Mouse (Mus musculus) ES-E14 (cell line): Measurements from ENCODE around the gene Zfhx3. TPM values are rescaled to one million over a fixed set of nuclear protein-coding genes. Genes with fewer than 3 reads are reported as not detected.

Source experiments
- DNase-seq: peaks from one replicate; pipeline ENCODE4 v3.0.0-alpha.2; 2013; ENCODE audit warnings: low read depth, low spot score
- H3K27ac ChIP-seq: 2 replicates; pipeline ENCODE4 v1.5.1; 2012; ENCODE audit warnings: low read depth, mild to moderate bottlenecking, low read length, moderate library complexity, mixed read lengths; ENCODE audit not compliant: poor library complexity, insufficient read depth, severe bottlenecking
- H3K36me3 ChIP-seq: 2 replicates; pipeline ENCODE4 v1.6.1; 2012; ENCODE audit warnings: mild to moderate bottlenecking, low read length, moderate library complexity, mixed read lengths; ENCODE audit not compliant: control insufficient read depth, poor library complexity, insufficient read depth, severe bottlenecking
- H3K4me1 ChIP-seq, 2 experiments: fragments of 150-350 bp in 1 of 2; sonication (generic) in 1 of 2; 2 replicates each; pipeline ENCODE4 v1.6.1; 2012; ENCODE audit warnings: low read length in 2 of 2, mild to moderate bottlenecking in 1 of 2, mixed read lengths in 1 of 2; ENCODE audit not compliant: control insufficient read depth in 2 of 2, insufficient read depth in 2 of 2, poor library complexity in 1 of 2
- H3K4me3 ChIP-seq, 2 experiments: fragments of 150-350 bp in 1 of 2; sonication (generic) in 1 of 2; 2 replicates each; pipeline ENCODE4 v1.5.1; 2012; ENCODE audit warnings: low read length in 2 of 2, low read depth in 1 of 2, mild to moderate bottlenecking in 1 of 2, mixed read lengths in 1 of 2; ENCODE audit not compliant: insufficient read depth in 1 of 2, poor library complexity in 1 of 2, severe bottlenecking in 1 of 2
- H3K9ac ChIP-seq: 2 replicates; pipeline ENCODE4 v1.6.1; 2012; ENCODE audit warnings: low read depth, mild to moderate bottlenecking, low read length, mixed read lengths; ENCODE audit not compliant: poor library complexity, insufficient read depth, severe bottlenecking
- H3K9me3 ChIP-seq: fragments of 150-350 bp; sonication (generic); 2 replicates; pipeline ENCODE4 v1.6.1; 2012; ENCODE audit warnings: low read depth, mild to moderate bottlenecking, low read length; ENCODE audit not compliant: control insufficient read depth, insufficient read depth
- CHD2 ChIP-seq: IDR thresholded peaks from 2 replicates; pipeline ENCODE4 v1.6.1; 2014; ENCODE audit warnings: mild to moderate bottlenecking, low read depth, low read length, inconsistent platforms
- HCFC1 ChIP-seq: IDR thresholded peaks from 2 replicates; pipeline ENCODE4 v1.6.1; 2012; ENCODE audit warnings: low read length, inconsistent platforms, borderline replicate concordance; ENCODE audit not compliant: insufficient read depth
- MAFK ChIP-seq: IDR thresholded peaks from 2 replicates; pipeline ENCODE4 v1.6.1; 2014; ENCODE audit warnings: mild to moderate bottlenecking, low read depth, low read length, inconsistent platforms; ENCODE audit not compliant: insufficient read depth
- ZC3H11A ChIP-seq: IDR thresholded peaks from 2 replicates; pipeline ENCODE4 v1.6.1; 2012; ENCODE audit warnings: low read depth, mild to moderate bottlenecking, inconsistent platforms, low read length, borderline replicate concordance
- ZNF384 ChIP-seq: IDR thresholded peaks from 2 replicates; pipeline ENCODE4 v1.6.1; 2012; ENCODE audit warnings: low read depth, low read length, inconsistent platforms
- in situ Hi-C, 2 experiments: fragments of 600-800 bp; cut with MboI; formaldehyde crosslinking; loops; one replicate each; pipeline ENCODE4 v1.15.1; 2025; ENCODE audit warnings: low sequenced_read_pairs in 2 of 2, inconsistent platforms in 1 of 2; ENCODE audit not compliant: unreplicated experiment in 2 of 2
- total RNA-seq: library from RNA; depleted of rRNA; stranded (reverse); fragments of 300-350 nt; gene quantifications from 2 replicates; pipeline ENCODE4 v1.2.3, GENCODE M21; 2012

Gene Zfhx3
- total RNA-seq, 1 experiment: 8.8 TPM

GRCm38 (mm10) chr8:108743238-108743637, 800.8 kb downstream of the Zfhx3 start:
- Histone ChIP-seq H3K4me1 (peaks cover 0 to 9% of the 10 kb centered on the region in 2 experiments; a peak in 3 of 4 replicates), H3K27ac (no peak overlapping the region), H3K9me3 (no peaks in the 10 kb centered on the region), H3K36me3 (peaks cover 2% of the 10 kb centered on the region; the same call in 1 of the 2 replicates), H3K4me3 (no peak overlapping the region), H3K9ac (no peak overlapping the region)
- in situ Hi-C loops: no loop called here
- TF ChIP-seq ZC3H11A (no peak), ZNF384 (no peak), HCFC1 (no peak), MAFK (no peak), CHD2 (no peak)
- no peak for DNase-seq

GRCm38 (mm10) chr8:108745551-108745950, 803.1 kb downstream of the Zfhx3 start:
- H3K4me1 ChIP-seq: peaks cover 0 to 10% of the 10 kb centered on the region in 2 experiments; a peak in 3 of 4 replicates
- TF ChIP-seq MAFK (no peak), CHD2 (no peak), HCFC1 (no peak), ZNF384 (no peak), ZC3H11A (no peak)
- in situ Hi-C loops: no loop called here

GRCm38 (mm10) chr8:108748095-108748494, 805.7 kb downstream of the Zfhx3 start:
- in situ Hi-C loops: no loop called here
- Histone ChIP-seq H3K9ac (no peak overlapping the region), H3K4me3 (no peak overlapping the region), H3K9me3 (no peaks in the 10 kb centered on the region), H3K27ac (no peak overlapping the region), H3K36me3 (no peaks in the 10 kb centered on the region; the same call in 1 of the 2 replicates), H3K4me1 (peaks cover 0 to 10% of the 10 kb centered on the region in 2 experiments; a peak in 3 of 4 replicates)
- DNase-seq: no peak
- TF ChIP-seq MAFK (no peak), CHD2 (no peak), ZC3H11A (no peak), HCFC1 (no peak), ZNF384 (no peak)

More at GRCm38 (mm10) chr8:108745551-108745950, 803.1 kb downstream of the Zfhx3 start:
- H3K27ac ChIP-seq: no peak overlapping the region
- no peak overlapping the region for H3K4me3 ChIP-seq
- DNase-seq: no peak
- H3K9me3 ChIP-seq: no peaks in the 10 kb centered on the region
- no peak overlapping the region for H3K9ac ChIP-seq
- H3K36me3 ChIP-seq: no peaks in the 10 kb centered on the region; the same call in 1 of the 2 replicates

GRCm38 (mm10) chr8:108748851-108749376, 806.5 kb downstream of the Zfhx3 start:
- no peaks in the 10 kb centered on the region for H3K36me3 ChIP-seq
- H3K4me1 ChIP-seq: peaks cover 0 to 5% of the 10 kb centered on the region in 2 experiments; a peak in 3 of 4 replicates
- no peak overlapping the region for H3K27ac ChIP-seq
- H3K9ac ChIP-seq: no peak overlapping the region
- in situ Hi-C loops: no loop called here
- H3K9me3 ChIP-seq: no peaks in the 10 kb centered on the region
- TF ChIP-seq MAFK (no peak), CHD2 (no peak), ZNF384 (peak; percentile 64)
- DNase-seq: no peak
- no peak overlapping the region for H3K4me3 ChIP-seq

GRCm38 (mm10) chr8:108750806-108751205, 808.4 kb downstream of the Zfhx3 start:
- no peaks in the 10 kb centered on the region for H3K36me3 ChIP-seq
- H3K27ac ChIP-seq: no peak overlapping the region
- H3K4me3 ChIP-seq: no peak overlapping the region
- H3K9me3 ChIP-seq: no peaks in the 10 kb centered on the region
- in situ Hi-C loops: no loop called here
- no peak overlapping the region for H3K9ac ChIP-seq
- DNase-seq: no peak
- TF ChIP-seq CHD2 (no peak), ZNF384 (no peak), ZC3H11A (no peak), MAFK (no peak), HCFC1 (no peak)
- peaks cover 0 to 7% of the 10 kb centered on the region in 2 experiments; a peak in 2 of 4 replicates for H3K4me1 ChIP-seq
